Mouse (Mus musculus) mature B cell (primary cell): ENCODE results near the gene Irf9.

ENCODE experiments used
- in situ Hi-C: fragments of 300-500 bp; cut with MboI; formaldehyde crosslinking; loops from 2 replicates; pipeline ENCODE4 v1.14.3; 2019

Irf9 gene

DNA sequence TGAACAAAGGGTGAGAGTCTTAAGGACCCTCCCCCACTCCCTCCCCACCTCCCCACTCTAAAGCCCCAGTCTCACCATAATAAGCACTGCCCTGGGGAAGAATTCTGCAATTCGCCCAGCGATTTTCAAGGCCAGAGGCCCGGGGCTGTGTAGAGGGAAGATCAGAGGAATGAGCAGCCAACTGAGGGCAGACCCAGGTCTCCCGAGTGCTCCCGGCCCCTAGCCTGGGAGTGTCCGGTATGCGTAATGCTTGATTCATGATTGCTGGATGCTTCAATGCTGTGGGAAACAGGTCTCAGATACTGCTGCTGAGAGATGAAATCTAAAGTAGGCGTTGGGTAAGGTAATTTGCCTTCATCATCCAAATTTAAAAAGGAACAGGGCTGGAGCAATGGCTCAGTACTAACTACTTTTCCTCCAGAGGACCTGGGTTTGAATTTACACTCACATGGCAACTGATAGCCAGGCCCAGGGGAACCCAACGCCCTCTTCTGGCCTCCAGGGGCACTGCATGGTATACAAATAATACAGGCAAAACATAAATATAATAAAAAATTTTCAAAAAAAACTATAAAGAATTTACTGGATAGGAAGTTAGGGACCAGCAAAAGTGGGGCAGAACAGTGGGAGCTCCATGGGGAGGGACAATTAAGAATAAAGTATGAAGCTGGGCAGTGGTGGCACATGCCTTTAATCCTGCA lies 21.2 kb upstream of the Irf9 start:
- in situ Hi-C loops = no loop called here

DNA sequence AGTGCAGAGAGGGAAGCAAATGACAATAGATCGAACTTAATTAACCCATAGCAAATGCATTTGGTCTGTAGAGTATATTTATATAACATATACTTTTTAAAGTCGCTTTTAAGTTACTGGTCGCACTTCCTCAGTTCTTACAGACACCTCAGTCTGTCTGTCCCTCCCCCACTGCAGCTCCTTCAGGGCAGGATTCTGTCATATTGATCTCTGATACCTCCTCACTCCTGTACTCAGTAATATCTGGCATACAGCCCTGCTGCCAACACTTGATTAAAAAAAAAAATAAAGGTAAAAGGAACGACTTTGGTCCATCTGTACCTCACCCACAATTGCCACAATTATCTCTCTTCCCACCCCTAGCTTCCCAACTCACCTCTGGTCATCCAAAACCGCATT lies 19.1 kb upstream of the Irf9 start:
- in situ Hi-C loops = no loop called here

DNA sequence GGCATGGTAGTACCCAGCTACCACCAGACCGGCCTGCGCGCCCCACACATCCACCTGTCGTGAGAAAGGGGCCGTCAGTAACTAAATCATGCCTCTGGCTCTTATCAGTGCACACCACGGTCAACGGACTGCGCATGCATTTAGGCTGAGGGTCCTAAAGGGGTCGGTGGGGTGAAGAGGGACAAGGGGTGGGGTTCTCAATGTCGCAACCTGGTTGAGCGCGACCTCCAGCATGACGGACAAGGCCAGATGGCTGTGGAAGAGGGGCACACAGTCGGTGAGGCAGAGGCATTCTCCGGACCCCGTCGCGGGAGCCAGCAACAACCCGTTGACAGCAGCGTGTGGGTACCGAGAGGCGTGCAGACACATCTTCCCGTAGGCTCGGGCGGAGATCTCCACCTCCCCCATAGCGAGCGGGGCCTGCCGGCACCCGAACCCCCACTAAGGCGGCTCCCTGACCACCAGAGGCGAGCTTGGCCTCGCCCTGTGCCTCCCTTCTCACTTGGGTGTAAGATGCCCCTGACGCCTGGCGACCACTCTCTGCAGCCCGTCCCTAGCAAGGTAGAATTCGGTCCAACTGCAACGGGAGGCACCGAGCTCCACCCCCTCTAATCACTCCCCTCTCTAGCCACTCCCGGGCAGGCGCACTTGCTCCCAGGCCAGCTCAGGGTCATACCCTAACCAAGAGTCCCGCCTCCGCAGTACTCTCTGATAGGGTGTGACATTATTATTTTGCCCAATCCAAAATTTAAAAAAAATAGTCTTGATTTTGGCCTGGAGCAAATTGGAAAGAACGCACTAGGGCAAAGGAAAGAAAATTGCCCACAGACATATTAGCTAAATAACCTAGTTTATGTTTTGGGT lies 18.4 kb upstream of the Irf9 start, which contains the start of gene Emc9:
Emc9 (minus strand) TSS at position 601 of the 864 bp plus-strand sequence.
- in situ Hi-C loops = no loop called here

DNA sequence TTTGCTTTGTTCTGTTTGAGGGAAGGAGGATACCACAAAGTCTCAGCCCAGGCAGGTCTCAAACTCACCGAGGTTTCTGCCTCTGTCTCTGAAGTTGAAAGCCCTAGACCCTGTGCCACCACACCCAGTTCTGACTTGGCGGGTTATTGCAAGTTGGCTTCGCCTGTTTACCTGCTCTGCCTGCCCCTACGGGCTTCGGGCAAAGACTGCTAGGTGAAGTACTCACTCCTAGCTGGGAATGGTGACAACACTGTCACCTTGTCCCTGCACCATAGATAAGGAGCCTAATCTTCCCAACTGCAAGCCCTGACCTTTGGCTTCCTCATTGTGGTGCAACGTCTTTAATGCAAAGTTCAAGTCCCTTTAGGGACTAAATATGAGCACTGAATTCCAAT lies 17.8 kb upstream of the Irf9 start:
- in situ Hi-C loops = no loop called here

DNA sequence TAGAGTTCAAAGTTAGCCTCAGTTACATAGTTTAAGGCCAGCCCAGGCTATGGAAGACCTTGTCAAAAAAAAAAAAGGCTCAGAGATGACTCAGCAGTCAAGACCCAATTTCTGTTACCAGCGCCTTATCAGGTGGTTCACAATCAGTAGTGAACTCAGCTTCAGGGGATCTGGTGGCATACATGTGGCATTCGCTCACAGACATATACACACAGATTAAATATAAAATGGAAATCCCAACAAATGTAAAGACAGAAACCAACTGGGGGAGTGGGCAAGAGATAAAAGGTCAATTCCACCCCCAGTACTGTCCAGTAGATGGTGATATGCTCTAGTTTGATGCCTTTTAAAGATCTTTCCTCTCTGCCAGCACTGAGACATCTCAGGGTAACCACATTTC lies 17.2 kb upstream of the Irf9 start:
- in situ Hi-C loops = no loop called here

DNA sequence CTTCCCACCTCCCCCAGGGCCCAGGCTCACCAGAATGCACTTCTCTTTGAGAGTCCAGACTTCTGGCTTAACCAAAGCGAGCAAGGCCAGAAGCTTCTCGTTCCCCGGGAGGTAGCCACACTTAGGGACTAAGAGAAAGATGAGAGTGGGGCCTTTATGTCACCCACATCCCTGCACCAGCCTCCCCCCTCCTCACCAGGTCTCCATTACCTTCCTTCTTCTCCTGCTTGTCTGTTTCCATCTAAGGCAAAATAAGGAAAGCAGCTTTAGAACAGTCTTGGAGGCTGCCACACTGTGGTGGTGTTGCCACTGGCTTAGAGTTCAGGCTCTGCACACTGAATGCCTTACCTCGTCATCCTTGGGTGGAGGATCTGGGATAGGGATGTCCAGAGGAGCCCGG lies 14.1 kb upstream of the Irf9 start:
- in situ Hi-C loops = no loop called here

DNA sequence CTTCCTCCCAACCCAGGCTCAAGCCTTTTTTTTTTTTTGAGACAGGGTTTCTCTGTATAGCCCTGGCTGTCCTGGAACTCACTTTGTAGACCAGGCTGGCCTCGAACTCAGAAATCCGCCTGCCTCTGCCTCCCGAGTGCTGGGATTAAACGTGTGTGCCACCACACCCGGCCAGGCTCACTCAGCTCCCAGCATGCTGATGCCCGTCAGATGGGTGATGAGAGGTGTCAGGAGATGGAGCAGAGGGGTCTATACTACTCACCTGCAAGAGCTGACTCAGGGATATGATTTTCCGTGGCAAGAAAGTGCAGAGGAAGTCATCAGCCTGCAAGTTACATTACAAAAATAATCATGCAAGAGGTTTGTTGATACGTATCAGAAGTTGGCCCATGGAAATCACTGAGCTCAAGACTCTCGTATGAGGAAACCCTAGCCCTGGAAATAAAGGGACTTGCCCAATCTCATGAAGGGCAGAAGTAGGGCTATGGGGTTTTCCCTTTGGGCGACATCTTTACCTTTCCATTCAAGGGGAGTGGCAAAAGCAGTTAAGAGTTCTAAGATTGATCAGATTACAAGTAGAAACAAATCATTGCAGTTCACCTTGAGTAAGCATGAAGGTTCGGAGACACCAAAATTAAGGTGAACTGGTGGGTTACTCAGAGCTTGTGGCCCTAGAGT lies 13.5 kb upstream of the Irf9 start:
- in situ Hi-C loops = no loop called here

DNA sequence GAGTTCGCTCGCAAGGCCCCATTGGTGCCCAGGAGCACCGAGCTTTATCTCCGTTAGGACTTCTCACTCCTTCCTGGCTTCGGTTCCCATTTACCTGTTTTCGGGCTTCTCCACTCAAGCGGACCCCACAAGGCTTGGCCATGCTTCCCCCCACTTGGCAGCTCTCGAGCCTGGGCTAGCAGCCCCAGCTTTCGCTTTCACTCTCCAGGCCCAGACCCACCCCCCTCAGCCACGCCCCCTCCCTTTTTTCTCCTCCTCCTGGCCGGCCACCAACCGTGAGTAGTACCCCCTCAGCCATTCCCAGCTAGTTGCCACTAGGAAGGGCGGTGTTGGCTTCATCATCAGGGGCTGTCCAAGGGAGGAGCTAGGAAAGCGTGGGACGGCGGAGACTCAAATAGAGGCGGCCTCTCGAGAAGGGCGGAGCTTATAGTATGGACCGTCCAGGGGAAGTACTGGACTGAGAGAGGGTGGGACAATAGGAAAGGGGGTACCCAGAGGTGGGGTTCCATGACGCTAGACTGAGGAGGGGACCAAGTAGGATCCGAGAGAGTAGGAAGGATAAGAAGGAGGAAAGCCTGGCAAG lies 12.5 kb upstream of the Irf9 start, which contains the start of gene Psme2:
Psme2 (minus strand) TSS at position 366 of the 583 bp plus-strand sequence.
- in situ Hi-C loops = no loop called here

DNA sequence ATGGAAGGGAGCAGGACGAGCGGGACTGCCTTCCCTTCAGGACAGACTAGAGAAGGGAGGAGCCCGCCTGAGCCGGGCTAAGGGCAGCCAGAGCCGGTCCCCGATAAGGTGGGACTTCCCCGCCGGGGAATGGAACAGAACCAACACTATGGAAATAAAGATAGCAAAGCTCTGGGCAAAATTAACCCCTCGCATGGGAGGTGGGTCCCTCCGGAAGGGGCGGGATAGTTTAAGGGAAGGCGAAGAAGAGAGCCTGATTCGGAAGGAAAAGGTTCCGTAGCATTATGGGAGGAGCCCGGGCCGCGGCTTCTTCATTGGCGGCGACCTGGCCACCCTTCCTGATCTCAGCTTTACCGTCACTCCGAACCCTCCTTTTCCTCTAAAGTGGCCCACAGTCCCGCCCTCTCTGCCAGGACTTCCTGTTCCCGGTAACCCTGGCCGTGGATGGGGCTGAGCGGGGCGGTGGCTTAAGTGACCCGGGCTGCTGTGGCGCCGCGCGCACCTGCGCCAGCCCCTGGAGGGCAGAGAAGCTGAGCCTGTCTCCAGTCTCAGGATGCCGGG lies 12.0 kb upstream of the Irf9 start, which contains the start of gene Rnf31:
Rnf31 (plus strand) TSS at position 378 of the 561 bp plus-strand sequence.
- in situ Hi-C loops = no loop called here

DNA sequence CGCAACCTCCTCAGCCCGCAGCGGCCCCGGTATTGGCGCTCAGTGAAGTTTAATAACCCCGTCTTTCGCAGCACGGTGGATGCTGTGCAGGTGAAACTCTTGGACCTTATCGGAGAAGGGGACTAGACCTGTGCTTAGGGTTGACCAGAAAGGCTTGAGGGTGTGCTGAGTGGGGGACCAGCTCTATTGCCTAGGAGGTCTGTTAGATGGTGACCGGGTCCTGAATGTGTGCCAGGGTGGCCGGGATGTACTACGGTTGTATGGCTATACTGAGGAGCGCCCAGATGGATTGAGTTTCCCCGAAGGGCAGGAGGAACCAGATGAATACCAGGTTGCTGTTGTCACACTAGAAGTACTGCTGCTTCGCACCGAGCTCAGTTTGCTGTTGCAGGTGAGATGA lies 11.1 kb upstream of the Irf9 start:
- in situ Hi-C loops = no loop called here

DNA sequence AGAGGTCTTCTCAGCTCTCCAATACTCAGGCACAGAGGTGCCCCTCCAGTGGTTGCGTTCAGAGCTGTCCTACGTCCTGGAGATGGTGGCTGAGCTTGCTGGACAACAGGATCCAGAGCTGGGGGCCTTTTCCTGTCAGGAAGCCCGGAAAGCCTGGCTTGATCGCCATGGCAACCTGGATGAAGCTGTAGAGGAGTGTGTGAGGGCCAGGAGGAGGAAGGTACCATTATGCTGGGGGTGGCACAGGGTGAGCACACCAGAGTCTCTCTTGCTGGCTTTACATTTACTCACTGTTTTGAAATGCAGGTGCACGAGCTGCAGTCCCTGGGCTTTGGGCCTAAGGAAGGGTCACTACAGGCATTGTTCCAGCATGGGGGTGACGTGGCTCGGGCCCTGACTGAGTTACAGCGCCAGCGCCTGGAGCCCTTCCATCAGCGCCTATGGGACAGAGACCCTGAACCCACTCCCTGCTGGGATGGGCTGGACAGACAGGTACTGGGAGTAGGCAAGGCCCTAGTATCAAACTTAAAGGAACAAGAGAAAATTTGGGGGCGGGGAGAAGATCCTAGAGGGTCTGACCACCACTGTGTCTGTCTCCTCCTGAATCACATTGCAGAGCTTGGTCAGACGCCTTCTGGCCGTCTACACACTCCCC lies 7.2 kb upstream of the Irf9 start:
- in situ Hi-C loops = no loop called here

DNA sequence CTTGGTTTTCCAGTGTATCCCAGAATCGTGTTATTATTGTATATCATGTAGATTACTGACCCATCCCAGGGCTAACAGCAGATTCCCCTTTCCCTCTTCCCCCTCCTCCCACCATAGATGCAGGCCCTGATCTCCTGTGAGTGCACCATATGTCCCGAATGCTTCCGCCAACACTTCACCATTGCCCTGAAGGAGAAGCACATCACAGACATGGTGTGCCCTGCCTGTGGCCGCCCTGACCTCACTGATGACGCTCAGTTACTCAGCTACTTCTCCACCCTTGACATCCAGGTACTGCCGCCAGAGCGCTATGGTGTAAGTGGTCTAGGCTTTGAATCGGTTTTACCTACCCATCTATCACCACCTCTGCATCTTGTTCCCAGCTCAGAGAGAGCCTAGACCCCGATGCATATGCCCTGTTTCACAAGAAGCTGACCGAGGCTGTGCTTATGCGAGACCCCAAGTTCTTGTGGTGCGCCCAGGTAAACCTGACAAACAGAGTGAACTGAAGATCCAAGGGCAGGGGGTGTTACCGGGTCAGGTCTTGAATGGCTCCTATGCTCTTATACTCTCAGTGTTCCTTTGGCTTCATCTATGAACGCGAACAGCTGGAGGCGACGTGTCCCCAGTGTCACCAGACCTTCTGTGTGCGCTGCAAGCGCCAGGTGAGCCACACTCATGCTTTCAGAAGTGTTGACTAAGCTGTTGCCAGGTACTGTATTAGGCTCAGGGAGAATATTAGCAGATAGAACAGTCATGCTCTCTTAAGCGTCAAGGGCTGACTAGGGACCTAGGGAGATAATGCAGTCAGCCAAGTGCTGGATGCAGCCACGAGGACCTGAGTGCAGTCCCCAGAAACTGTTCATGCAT lies 4.6 kb upstream of the Irf9 start:
- in situ Hi-C loops = no loop called here

DNA sequence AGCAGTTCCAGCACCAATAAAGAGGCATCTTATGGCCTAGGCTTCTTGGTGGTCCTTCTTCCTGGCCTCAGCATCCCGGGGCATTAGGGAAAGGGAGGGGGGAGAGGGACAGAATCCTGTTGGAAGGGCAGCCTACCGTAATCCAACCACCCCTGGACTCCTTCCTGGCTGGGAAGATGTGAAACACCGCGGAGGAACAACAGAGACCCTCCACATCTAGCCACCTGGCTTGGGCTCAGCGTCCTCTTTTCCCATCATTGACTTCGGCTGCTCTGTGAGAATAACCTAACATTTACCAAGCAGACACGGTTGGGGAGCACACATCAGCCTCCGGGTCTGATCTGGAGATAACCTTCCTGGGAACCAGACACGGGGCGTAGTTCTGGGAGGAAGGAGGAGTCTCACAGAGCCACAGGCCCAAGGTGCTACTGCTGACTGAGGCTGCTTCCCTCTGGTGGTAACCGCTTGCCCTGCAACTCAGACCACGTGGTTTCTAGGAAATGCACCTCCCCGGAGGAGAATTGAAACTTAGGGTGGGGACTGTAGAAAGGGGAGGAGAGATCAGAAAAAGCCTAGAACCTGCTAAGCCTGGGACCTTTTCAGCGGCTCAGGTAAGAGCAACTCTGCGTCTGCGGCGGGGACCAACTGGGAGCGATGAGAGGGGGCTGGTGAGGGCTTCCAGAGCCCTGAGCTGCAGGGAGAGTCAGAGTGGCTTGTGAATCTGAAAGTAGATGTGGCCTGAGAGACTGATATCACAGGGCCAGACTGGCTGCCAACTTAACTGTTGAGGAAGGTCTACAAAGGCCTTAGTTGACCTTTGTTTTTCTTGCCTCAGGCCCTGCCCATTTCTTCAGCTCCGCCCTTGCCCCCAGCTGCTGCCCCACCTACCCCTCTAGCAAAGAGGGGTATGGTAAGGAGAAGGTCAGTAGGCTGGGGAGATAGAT lies 534 bp downstream of the Irf9 start:
- in situ Hi-C loops = no loop called here

DNA sequence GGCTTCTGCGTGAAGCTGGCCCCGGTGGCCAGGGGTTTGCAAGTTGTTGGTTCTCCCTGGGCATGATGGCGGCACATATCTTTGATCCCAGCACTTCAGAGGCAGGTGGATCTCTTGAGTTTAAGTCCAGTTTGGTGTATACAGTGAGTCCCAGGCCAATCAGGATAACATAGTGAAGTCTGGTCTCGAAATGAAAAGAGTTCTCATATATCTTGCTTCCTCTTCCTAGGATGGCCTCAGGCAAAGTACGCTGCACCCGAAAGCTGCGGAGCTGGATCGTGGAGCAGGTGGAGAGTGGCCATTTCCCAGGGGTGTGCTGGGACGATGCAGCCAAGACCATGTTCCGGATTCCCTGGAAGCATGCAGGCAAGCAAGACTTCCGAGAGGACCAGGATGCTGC lies 1.5 kb downstream of the Irf9 start:
- in situ Hi-C loops = no loop called here

DNA sequence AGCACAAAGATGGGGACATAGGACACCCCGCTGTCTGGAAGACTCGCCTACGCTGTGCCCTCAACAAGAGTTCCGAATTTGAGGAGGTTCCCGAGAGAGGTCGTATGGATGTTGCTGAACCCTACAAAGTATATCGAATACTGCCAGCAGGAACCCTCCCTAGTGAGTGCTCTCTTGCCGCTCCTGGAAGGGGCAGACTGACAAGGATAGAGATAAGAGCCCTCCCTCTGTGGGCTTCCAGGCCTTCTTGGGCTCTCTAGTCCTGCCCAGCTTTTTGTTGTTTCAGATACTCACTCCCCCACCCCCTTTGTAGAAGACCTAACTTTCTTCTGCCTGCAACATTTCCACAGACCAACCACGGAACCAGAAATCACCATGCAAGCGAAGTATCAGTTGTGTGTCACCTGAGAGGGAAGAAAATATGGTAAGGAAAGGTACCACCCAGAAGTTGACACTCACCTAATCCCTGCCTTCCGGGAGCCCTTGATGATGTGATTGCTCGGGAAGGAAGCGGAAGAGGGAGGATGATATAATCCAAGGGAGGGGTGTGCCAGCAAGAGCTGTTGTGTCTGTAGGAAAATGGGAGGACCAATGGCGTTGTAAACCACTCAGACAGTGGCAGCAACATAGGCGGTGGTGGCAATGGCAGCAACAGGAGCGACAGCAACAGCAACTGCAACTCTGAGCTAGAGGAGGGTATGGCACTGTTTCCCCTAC lies 2.5 kb downstream of the Irf9 start:
- in situ Hi-C loops = no loop called here

DNA sequence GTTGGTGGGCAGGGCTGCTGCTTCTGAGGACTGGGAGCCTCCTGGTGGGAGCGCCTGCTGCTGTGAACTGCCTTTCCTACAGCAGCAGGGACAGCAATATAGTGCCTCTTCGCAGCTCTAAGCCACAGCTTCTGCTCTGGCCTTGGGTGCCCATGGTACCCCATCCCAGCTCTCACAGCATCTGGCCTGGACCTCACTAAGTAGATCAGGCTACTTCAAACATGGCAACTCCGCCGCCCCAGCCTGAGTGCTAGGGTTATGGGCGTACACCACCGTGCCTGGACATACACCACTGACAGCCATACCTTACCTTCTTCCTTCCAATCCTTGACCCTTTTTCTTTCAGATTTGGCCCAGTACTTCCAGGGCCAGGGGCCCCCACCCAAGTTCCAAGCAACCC lies 5.0 kb downstream of the Irf9 start:
- in situ Hi-C loops = no loop called here

DNA sequence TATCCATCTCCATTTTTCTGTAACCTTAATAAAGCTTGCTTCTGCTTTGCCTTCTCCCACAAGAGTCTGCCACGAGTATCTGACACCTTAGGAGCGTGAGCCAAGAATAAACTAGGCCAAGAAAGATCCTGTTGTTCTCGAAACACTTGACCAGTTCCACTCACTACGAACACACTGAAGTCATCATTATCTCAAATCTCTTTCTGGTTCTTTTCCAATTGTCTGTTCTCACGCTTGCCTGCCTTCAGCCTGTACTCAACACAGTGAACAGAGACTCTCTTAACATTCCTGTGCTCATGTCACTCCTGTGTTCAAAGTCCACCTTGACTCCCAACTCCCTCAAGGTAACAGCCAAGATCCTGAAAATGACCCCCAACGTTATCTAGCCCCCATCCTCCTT lies 10.0 kb downstream of the Irf9 start:
- in situ Hi-C loops = no loop called here

DNA sequence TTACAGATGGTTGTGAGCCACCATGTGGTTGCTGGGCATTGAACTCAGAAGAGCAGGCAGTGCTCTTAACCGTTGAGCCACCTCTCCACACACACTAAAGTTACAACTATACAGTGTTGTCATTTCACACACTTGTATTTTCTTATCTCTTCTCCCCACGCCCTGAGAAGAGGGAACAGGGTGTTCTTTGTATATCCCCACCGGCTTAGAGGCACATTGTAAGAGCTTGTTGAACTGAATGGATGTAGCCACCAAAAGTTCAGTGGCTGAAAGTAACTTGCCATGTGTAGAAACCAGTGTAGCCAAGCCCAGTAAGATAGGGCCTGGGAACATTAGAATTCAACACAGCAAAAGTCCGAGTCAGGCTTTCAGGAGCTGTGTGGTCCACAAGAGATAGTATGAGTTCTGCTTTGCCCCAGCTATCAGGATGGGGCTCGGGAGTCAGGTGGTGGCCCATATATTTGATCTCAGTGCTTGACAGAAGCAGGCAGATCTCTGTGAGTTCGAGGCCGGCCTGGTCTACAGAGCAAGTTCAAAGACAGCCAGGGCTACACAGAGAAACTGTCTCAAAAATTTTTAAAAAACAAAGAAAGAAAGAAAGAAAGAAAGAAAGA lies 11.3 kb downstream of the Irf9 start:
- in situ Hi-C loops = no loop called here
